Mouse (Mus musculus) liver, embryonic 16.5 days (tissue): Measurements from ENCODE around the gene Rbm47. TPM values are rescaled to one million over a fixed set of nuclear protein-coding genes. Genes with fewer than 3 reads are reported as not detected.

ENCODE experiments used
- ATAC-seq: fragments of 200-750 bp; cut with Nextera tagmentation; 2 replicates; pipeline ENCODE4 v1.8.0; 2017; ENCODE audit warnings: low read depth, mild to moderate bottlenecking, moderate number of reproducible peaks, moderate library complexity
- H3K27ac ChIP-seq: fragments of 300-500 bp; sonication (generic); 2 replicates; pipeline ENCODE4 v1.5.1; 2014; ENCODE audit warnings: mild to moderate bottlenecking, low read length
- H3K27me3 ChIP-seq: fragments of 300-500 bp; sonication (generic); 2 replicates; pipeline ENCODE4 v1.6.1; 2014; ENCODE audit warnings: low read depth, low read length, mixed read lengths; ENCODE audit not compliant: control insufficient read depth, insufficient read depth
- H3K36me3 ChIP-seq: fragments of 300-500 bp; sonication (generic); 2 replicates; pipeline ENCODE4 v1.6.1; 2014; ENCODE audit warnings: mild to moderate bottlenecking; ENCODE audit not compliant: control insufficient read depth, insufficient read depth
- H3K4me1 ChIP-seq: fragments of 300-500 bp; sonication (generic); 2 replicates; pipeline ENCODE4 v1.6.1; 2014; ENCODE audit warnings: low read depth, low read length, mixed read lengths; ENCODE audit not compliant: control insufficient read depth
- H3K4me2 ChIP-seq: fragments of 300-500 bp; sonication (generic); 2 replicates; pipeline ENCODE4 v1.6.1; 2014; ENCODE audit warnings: low read depth, low read length, mixed read lengths
- H3K4me3 ChIP-seq: fragments of 300-500 bp; sonication (generic); 2 replicates; pipeline ENCODE4 v1.5.1; 2014; ENCODE audit warnings: low read depth, mild to moderate bottlenecking, low read length
- H3K9ac ChIP-seq: fragments of 300-500 bp; sonication (generic); 2 replicates; pipeline ENCODE4 v1.6.1; 2014; ENCODE audit warnings: low read depth, low read length
- H3K9me3 ChIP-seq: fragments of 300-500 bp; sonication (generic); replicated peaks from 2 replicates; pipeline ENCODE4 v1.6.1; 2016; ENCODE audit warnings: low read length; ENCODE audit not compliant: control insufficient read depth
- WGBS: fragments of 180-500 bp; shearing (Covaris S2); extraction: QIAGEN DNeasy Blood & Tissue Kit; methylation state at CpG from one replicate; pipeline ENCODE4 v1.1.7; 2014; ENCODE audit not compliant: insufficient replicate concordance; 5-methylcytosine and 5-hydroxymethylcytosine counted together
- polyA plus RNA-seq: library from polyadenylated mRNA; unstranded; fragments of >200 nt; fragmentation: Nextera tagmentation; extraction: Ambion mirVana; gene quantifications from 2 replicates; pipeline ENCODE4 v1.2.1, GENCODE M21; 2015

Gene Rbm47
- polyA plus RNA-seq, 1 experiment from 2014 or later, result 19.3 TPM

- Histone ChIP-seq H3K4me2 (no peak overlapping the region), H3K9me3 (no peaks in the 10 kb centered on the region), H3K36me3 (no peaks in the 10 kb centered on the region), H3K4me1 (peaks cover 7% of the 10 kb centered on the region), H3K27ac (0 out of 2 replicates have a peak overlapping the region, but pooled peaks have one; percentile 4), H3K27me3 (no peaks in the 10 kb centered on the region), H3K9ac (no peak overlapping the region), H3K4me3 (no peak overlapping the region)
- WGBS, result 21% methylated on average over 6 of the region's 6 CpGs
- ATAC-seq, result peak; percentile 57
These were observed 33.2 kb downstream of the Rbm47 start for GRCm38 (mm10) chr5:66139634-66140295.

- no peak overlapping the region for H3K9ac ChIP-seq
- WGBS, result 45% methylated on average over 6 of the region's 6 CpGs
- H3K27me3 ChIP-seq, result no peaks in the 10 kb centered on the region
- no peak overlapping the region for H3K27ac ChIP-seq
- H3K4me1 ChIP-seq, result peaks cover 7% of the 10 kb centered on the region
- no peaks in the 10 kb centered on the region for H3K36me3 ChIP-seq
- no peak overlapping the region for H3K4me2 ChIP-seq
- no peaks in the 10 kb centered on the region for H3K9me3 ChIP-seq
- no peak overlapping the region for H3K4me3 ChIP-seq
- ATAC-seq, result no peak
These were observed 33.7 kb downstream of the Rbm47 start for GRCm38 (mm10) chr5:66139171-66139570.

GRCm38 (mm10) chr5:66138597-66138996 is 34.3 kb downstream of the Rbm47 start:
- peaks cover 7% of the 10 kb centered on the region for H3K4me1 ChIP-seq
- H3K4me2 ChIP-seq, result no peak overlapping the region
- no peak overlapping the region for H3K9ac ChIP-seq
- H3K27ac ChIP-seq, result no peak overlapping the region
- WGBS, result 16% methylated on average over 10 of the region's 10 CpGs
- no peaks in the 10 kb centered on the region for H3K27me3 ChIP-seq
- no peak overlapping the region for H3K4me3 ChIP-seq
- no peaks in the 10 kb centered on the region for H3K9me3 ChIP-seq
- no peak for ATAC-seq
- no peaks in the 10 kb centered on the region for H3K36me3 ChIP-seq

- Histone ChIP-seq H3K9me3 (no peaks in the 10 kb centered on the region), H3K27me3 (no peaks in the 10 kb centered on the region), H3K4me1 (peaks cover 7% of the 10 kb centered on the region), H3K9ac (no peak overlapping the region), H3K4me2 (no peak overlapping the region), H3K4me3 (no peak overlapping the region), H3K27ac (no peak overlapping the region), H3K36me3 (no peaks in the 10 kb centered on the region)
- ATAC-seq, result no peak; the same call in 1 of the 2 replicates
- 33% methylated on average over 4 of the region's 4 CpGs for WGBS
These were observed 35.7 kb downstream of the Rbm47 start for GRCm38 (mm10) chr5:66137250-66137649.

- Histone ChIP-seq H3K27ac (no peak overlapping the region), H3K9me3 (no peaks in the 10 kb centered on the region), H3K4me2 (no peak overlapping the region), H3K4me1 (peaks cover 7% of the 10 kb centered on the region), H3K4me3 (no peak overlapping the region), H3K9ac (no peak overlapping the region), H3K36me3 (no peaks in the 10 kb centered on the region), H3K27me3 (no peaks in the 10 kb centered on the region)
- peak; percentile 68 for ATAC-seq
- WGBS, result 49% methylated on average over 3 of the region's 3 CpGs
These were observed 37.1 kb downstream of the Rbm47 start for GRCm38 (mm10) chr5:66135853-66136210.

- H3K9me3 ChIP-seq, result no peaks in the 10 kb centered on the region
- no peak overlapping the region for H3K4me3 ChIP-seq
- no peak overlapping the region for H3K9ac ChIP-seq
- no peak overlapping the region for H3K27ac ChIP-seq
- WGBS, result 60% methylated on average over 11 of the region's 11 CpGs
- no peaks in the 10 kb centered on the region for H3K27me3 ChIP-seq
- H3K36me3 ChIP-seq, result peaks cover 2% of the 10 kb centered on the region; the same call in 1 of the 2 replicates
- no peak overlapping the region for H3K4me2 ChIP-seq
- no peak for ATAC-seq
- H3K4me1 ChIP-seq, result peaks cover 7% of the 10 kb centered on the region
These were observed 37.6 kb downstream of the Rbm47 start for GRCm38 (mm10) chr5:66135161-66135852.

- Histone ChIP-seq H3K9me3 (no peaks in the 10 kb centered on the region), H3K4me3 (no peak overlapping the region), H3K27ac (no peak overlapping the region), H3K4me1 (peaks cover 6% of the 10 kb centered on the region), H3K27me3 (no peaks in the 10 kb centered on the region), H3K4me2 (no peak overlapping the region), H3K36me3 (peaks cover 2% of the 10 kb centered on the region; the same call in 1 of the 2 replicates), H3K9ac (no peak overlapping the region)
- no peak for ATAC-seq
- WGBS, result 75% methylated on average over 7 of the region's 7 CpGs
These were observed 38.3 kb downstream of the Rbm47 start for GRCm38 (mm10) chr5:66134578-66134977.

GRCm38 (mm10) chr5:66128948-66129347 is 44.0 kb downstream of the Rbm47 start:
- Histone ChIP-seq H3K27me3 (no peaks in the 10 kb centered on the region), H3K36me3 (peaks cover 2% of the 10 kb centered on the region; the same call in 1 of the 2 replicates), H3K4me3 (no peak overlapping the region), H3K4me2 (no peak overlapping the region), H3K9me3 (no peaks in the 10 kb centered on the region), H3K27ac (no peak overlapping the region), H3K9ac (no peak overlapping the region), H3K4me1 (no peaks in the 10 kb centered on the region; the same call in 1 of the 2 replicates)
- ATAC-seq, result no peak
- WGBS, result 62% methylated on average over 3 of the region's 3 CpGs

GRCm38 (mm10) chr5:66125418-66125817 is 47.5 kb downstream of the Rbm47 start:
- Histone ChIP-seq H3K36me3 (no peaks in the 10 kb centered on the region; the same call in 1 of the 2 replicates), H3K27ac (no peak overlapping the region), H3K4me2 (no peak overlapping the region), H3K9me3 (no peaks in the 10 kb centered on the region), H3K9ac (no peak overlapping the region), H3K27me3 (no peaks in the 10 kb centered on the region), H3K4me1 (no peaks in the 10 kb centered on the region; the same call in 1 of the 2 replicates), H3K4me3 (no peak overlapping the region)
- 71% methylated on average over 11 of the region's 11 CpGs for WGBS
- ATAC-seq, result no peak
